Mouse (Mus musculus) thymus, postnatal 25 days (tissue): ENCODE data around the gene Gm2022.
"Not testable (repeated sequence)": the region's sequence is repeated elsewhere in the genome, so short reads cannot be mapped to it uniquely, and the experiment has no call there.

ENCODE experiments used
- DNase-seq: peaks from one replicate; pipeline ENCODE4 v3.0.0; 2022

Gm2022 gene

GRCm38 (mm10) chr12:87895070-87895469 lies at the start of gene Gm2022:
Gm2022 (plus strand) TSS chr12:87895370.
- not testable (repeated sequence) for DNase-seq

- not testable (repeated sequence) for DNase-seq
Observed at GRCm38 (mm10) chr12:87850657-87851056, 44.5 kb upstream of the Gm2022 start.

GRCm38 (mm10) chr12:87856067-87856466 lies 39.1 kb upstream of the Gm2022 start:
- DNase-seq = not testable (repeated sequence)

- not testable (repeated sequence) for DNase-seq
Observed at GRCm38 (mm10) chr12:87861740-87862692, 33.2 kb upstream of the Gm2022 start.

- not testable (repeated sequence) for DNase-seq
Observed at GRCm38 (mm10) chr12:87863638-87864037, 31.5 kb upstream of the Gm2022 start.

DNA sequence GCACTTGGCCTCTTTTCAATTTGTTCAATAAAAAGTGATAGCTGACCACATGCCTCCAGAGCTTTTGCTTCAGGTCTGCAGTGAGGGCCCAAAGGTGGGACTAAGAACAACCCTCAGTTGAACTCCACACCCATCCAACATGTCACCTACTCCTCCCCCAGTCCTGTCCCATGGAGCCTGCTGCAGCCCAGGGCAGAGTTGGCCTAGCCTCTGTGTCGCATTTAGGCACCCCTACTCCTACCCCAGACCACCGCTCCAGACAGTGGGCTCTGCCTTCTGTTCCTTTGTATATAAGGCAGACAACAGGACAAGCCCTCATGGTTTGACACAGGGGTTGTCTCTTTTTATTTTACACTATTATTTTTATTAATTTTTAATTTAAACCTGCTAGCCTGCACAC lies 31.1 kb upstream of the Gm2022 start:
- not testable (repeated sequence) for DNase-seq

GRCm38 (mm10) chr12:87873772-87874171 lies 21.4 kb upstream of the Gm2022 start, which contains the start of gene Gm2016:
Gm2016 (plus strand) TSS chr12:87874072.
- not testable (repeated sequence) for DNase-seq

DNA sequence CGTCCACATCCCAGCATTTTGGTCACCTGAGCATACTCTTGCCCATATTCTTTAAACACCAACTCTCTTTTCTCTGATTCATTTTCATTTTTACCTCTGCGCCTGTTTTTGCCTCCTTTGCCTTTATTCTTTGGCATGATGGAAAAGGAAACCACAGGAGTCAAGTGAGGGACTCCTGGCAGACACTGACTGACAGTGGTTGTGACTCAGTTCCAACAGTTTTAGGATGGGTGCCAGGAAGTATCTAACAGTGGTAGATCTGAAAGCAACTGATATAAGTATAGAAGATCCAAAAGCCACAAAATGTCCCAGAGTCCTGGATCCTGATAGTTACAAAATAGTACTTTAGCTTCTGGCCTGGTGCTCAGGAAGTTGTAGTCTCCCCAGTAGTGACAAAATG lies 24.6 kb downstream of the Gm2022 start, which contains the start of gene Gm2035:
Gene Gm2035 (minus strand): TSS at position 137 of the 400 bp plus-strand sequence.
- DNase-seq = not testable (repeated sequence)
